Mouse (Mus musculus) heart, postnatal 4 days (tissue): ENCODE measurements at regions not wholly inside any gene's neighbourhood (a gene's known extent, or its start where the extent isn't known, plus 50 kb on each side); places are given as distances from the start of the nearest gene placed in this dataset.

ENCODE experiments used
- DNase-seq: peaks from one replicate; pipeline ENCODE4 v3.0.0; 2021

GRCm38 (mm10) chr2:67332211-67332610 lies 81.3 kb upstream of the Gm21830 start:
- peak; percentile 42 for DNase-seq

DNA sequence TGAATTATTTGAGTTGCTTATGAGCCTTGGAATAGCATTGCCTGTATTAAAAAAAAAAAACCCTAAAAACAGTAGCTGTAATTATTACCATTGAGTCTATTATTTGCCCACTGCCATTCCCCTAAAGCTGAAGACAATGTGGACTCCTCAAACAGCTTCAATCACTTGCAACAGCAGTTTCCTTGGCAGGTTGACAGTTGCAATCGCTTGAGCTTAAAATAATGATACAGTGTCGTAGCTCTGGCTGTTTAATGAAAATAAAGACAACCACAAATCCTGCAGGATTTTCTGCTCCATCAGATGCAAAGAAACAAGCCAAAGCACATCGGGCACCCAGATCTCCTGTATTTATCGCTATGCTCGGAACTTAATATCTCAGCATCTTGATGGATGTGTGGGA lies 68.8 kb upstream of the Gm21830 start:
- no peak for DNase-seq
